Mouse (Mus musculus): ENCODE results near the gene Mgat5. TPM values are rescaled to one million over a fixed set of nuclear protein-coding genes. Genes with fewer than 3 reads are reported as not detected.

The Mgat5 gene
- polyA plus RNA-seq, 1 experiment = 3.6 TPM

DNA sequence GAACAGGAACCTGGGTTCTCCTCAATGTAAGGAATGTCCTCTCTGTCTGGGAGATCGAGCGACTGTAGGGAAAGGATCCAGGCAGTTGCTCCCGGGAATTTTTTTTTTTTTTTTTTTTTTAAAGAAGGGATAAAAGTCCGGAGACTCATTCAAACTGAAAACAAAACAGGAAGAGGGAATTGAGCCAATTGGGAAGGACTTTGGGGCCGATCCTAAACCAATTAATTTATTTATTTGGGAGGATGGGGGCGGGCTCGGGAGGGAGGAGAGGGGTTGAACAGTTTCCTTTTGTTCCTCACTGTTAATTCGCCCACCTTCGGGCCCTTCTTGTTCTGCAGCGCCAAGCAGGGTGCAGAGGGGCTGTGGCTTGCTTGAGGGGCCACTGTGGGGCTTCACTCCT is 278.1 kb downstream of the Mgat5 start:
- no peaks in the 10 kb centered on the region for H3K79me3 ChIP-seq (ENCODE audit: low read depth)
- TF ChIP-seq FOSL1 (IDR thresholded peaks at IDR 0.05; ENCODE audit: insufficient read depth, low read length, poor library complexity, severe bottlenecking) = no peak
- TF ChIP-seq MYOG (IDR thresholded peaks at IDR 0.05; ENCODE audit: control insufficient read depth, extremely low read depth, insufficient read length) = no peak
- TF ChIP-seq USF1 (IDR thresholded peaks at IDR 0.05; ENCODE audit: low read depth) = no peak
- no peak for TF ChIP-seq CEBPB (IDR thresholded peaks at IDR 0.05; ENCODE audit: low read depth)
- no peak for TF ChIP-seq MYOD1 (IDR thresholded peaks at IDR 0.05; ENCODE audit: control insufficient read depth, insufficient read length, low read depth)
- TF ChIP-seq CTCF (IDR thresholded peaks at IDR 0.05; ENCODE audit: control insufficient read depth, insufficient read depth, insufficient read length) = no peak
- TF ChIP-seq MAX (IDR thresholded peaks at IDR 0.05) = no peak
- H3K4me3 ChIP-seq (ENCODE audit: insufficient read depth, poor library complexity, severe bottlenecking) = no peak overlapping the region
- no peak overlapping the region for H3ac ChIP-seq (ENCODE audit: control insufficient read depth, insufficient read length, low read depth)
- H3K79me2 ChIP-seq (ENCODE audit: control insufficient read depth, insufficient read depth) = no peaks in the 10 kb centered on the region
- no peaks in the 10 kb centered on the region for H3K27me3 ChIP-seq (ENCODE audit: control insufficient read depth, insufficient read depth, insufficient read length)
- H3K36me3 ChIP-seq (ENCODE audit: control insufficient read depth, insufficient read depth) = no peaks in the 10 kb centered on the region

DNA sequence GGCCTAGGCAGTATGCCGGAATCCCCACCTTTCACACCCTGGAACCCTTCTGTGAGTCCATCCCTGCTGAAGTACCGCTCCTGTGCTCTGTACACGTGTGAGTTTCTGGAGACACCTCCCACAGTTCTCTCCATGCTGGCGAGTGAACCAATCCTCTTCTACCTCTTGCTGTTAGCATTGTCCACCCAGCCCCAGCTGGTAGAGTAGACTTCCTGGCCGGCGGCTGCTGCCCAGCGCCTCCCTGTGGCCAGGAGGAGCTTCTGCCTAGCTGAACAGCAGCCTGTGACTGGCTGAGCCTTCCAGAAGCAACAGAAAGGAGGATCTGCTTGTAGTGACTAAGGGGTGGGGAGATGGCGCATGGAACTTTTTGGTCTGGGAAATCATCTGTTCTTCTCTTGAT is 279.4 kb downstream of the Mgat5 start:
- Histone ChIP-seq H3K79me3 (ENCODE audit: low read depth) (no peaks in the 10 kb centered on the region), H3K36me3 (ENCODE audit: control insufficient read depth, insufficient read depth) (no peaks in the 10 kb centered on the region), H3K4me3 (ENCODE audit: insufficient read depth, poor library complexity, severe bottlenecking) (no peak overlapping the region), H3K79me2 (ENCODE audit: control insufficient read depth, insufficient read depth) (no peaks in the 10 kb centered on the region), H3K27me3 (ENCODE audit: control insufficient read depth, insufficient read depth, insufficient read length) (no peaks in the 10 kb centered on the region), H3ac (ENCODE audit: control insufficient read depth, insufficient read length, low read depth) (no peak overlapping the region)
- TF ChIP-seq USF1 (IDR thresholded peaks at IDR 0.05; ENCODE audit: low read depth) (no peak), CEBPB (IDR thresholded peaks at IDR 0.05; ENCODE audit: low read depth) (no peak), MYOG (IDR thresholded peaks at IDR 0.05; ENCODE audit: control insufficient read depth, extremely low read depth, insufficient read length) (no peak), FOSL1 (IDR thresholded peaks at IDR 0.05; ENCODE audit: insufficient read depth, low read length, poor library complexity, severe bottlenecking) (no peak), MYOD1 (IDR thresholded peaks at IDR 0.05; ENCODE audit: control insufficient read depth, insufficient read length, low read depth) (no peak), CTCF (IDR thresholded peaks at IDR 0.05; ENCODE audit: control insufficient read depth, insufficient read depth, insufficient read length) (no peak), MAX (IDR thresholded peaks at IDR 0.05) (no peak)

DNA sequence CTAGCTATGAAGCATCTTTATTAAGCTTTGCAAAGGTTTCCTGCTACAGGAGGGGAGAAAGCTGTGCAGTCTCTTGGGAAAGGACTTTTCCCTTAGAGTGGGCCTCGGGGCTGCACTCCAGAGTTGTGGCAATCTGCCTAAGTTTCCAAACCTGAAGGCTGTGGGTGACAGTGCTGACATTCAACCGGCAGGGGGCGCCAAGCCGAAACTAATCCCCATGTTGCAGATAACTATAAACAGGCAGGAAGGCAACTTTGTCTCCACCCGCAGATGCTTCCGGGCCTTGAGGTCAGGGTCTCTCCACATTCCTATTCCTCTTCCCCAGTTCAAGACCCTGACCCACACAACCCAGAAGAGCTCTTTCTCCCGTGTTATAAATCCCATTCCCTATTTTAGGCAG is 280.0 kb downstream of the Mgat5 start:
- no peaks in the 10 kb centered on the region for H3K27me3 ChIP-seq (ENCODE audit: control insufficient read depth, insufficient read depth, insufficient read length)
- no peaks in the 10 kb centered on the region for H3K79me2 ChIP-seq (ENCODE audit: control insufficient read depth, insufficient read depth)
- no peaks in the 10 kb centered on the region for H3K36me3 ChIP-seq (ENCODE audit: control insufficient read depth, insufficient read depth)
- TF ChIP-seq MYOD1 (IDR thresholded peaks at IDR 0.05; ENCODE audit: control insufficient read depth, insufficient read length, low read depth) (no peak), CTCF (IDR thresholded peaks at IDR 0.05; ENCODE audit: control insufficient read depth, insufficient read depth, insufficient read length) (peak; percentile 25)
- no peak overlapping the region for H3ac ChIP-seq (ENCODE audit: control insufficient read depth, insufficient read length, low read depth)
- H3K4me3 ChIP-seq (ENCODE audit: insufficient read depth, poor library complexity, severe bottlenecking) = no peak overlapping the region
- H3K79me3 ChIP-seq (ENCODE audit: low read depth) = no peaks in the 10 kb centered on the region

DNA sequence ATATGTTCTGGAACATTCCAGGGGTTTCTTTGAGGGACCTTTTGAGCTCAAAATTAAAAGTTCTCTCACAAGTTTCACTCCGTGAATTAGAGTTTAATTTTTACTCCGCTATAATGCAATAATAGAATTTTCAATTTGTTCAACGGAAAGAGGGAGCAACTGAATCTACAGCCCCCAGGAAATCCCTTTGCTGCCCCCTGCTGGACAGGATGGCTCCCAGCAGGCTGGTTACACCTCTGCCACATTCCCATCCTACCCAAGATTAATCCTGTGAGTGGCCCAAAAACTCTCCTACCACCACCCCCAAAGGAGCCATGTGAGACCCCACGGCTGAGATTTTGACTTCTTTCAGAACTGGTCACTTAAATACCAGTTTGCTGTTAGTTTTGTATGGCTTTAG is 282.3 kb downstream of the Mgat5 start:
- no peak overlapping the region for H3ac ChIP-seq (ENCODE audit: control insufficient read depth, insufficient read length, low read depth)
- no peaks in the 10 kb centered on the region for H3K36me3 ChIP-seq (ENCODE audit: control insufficient read depth, insufficient read depth)
- H3K79me2 ChIP-seq (ENCODE audit: control insufficient read depth, insufficient read depth) = no peaks in the 10 kb centered on the region
- TF ChIP-seq CTCF (IDR thresholded peaks at IDR 0.05; ENCODE audit: control insufficient read depth, insufficient read depth, insufficient read length) = peak; percentile 16
- no peak for TF ChIP-seq CEBPB (IDR thresholded peaks at IDR 0.05; ENCODE audit: low read depth)
- no peak overlapping the region for H3K4me3 ChIP-seq (ENCODE audit: insufficient read depth, poor library complexity, severe bottlenecking)
- no peaks in the 10 kb centered on the region for H3K79me3 ChIP-seq (ENCODE audit: low read depth)
- no peaks in the 10 kb centered on the region for H3K27me3 ChIP-seq (ENCODE audit: control insufficient read depth, insufficient read depth, insufficient read length)

DNA sequence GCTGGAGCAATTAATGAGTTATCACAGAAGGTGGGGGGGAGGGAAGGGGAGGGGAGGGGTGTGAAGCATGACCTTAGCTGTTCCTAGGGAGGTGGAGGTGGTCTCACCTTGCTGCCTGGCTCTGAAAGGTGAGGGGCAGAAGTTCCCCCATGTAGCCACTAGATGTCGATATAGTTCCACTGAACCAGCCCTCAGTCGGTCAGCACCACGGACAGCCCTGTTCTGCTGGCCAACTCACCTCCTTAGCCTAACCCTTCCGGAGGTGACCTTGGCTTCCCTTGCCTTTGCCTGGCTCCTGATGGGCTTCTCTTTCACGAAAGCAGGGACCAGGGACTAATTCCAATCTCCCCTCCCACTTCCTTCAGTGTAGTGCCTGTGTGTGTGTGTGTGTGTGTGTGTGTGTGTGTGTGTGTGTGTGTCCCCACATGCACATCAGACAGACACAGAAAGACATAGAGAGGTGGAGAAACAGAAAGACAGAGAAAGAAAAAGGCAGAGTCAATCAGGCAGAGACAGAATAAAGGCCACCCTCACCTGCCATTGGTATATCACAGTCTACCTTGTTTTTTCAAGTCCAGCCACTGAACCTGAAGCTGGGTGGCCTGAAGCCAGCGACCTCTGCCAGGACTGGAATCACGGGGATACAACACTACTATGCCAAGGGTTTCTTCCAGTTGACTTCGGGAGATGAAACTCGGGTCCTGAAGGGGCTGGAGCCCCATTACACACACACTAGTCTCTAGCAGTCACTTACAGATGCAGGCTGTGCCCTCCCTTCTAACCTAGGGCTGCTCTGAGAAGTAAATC is 292.1 kb downstream of the Mgat5 start:
- Histone ChIP-seq H3K79me2 (ENCODE audit: control insufficient read depth, insufficient read depth) (no peaks in the 10 kb centered on the region), H3K79me3 (ENCODE audit: low read depth) (no peaks in the 10 kb centered on the region), H3K27me3 (ENCODE audit: control insufficient read depth, insufficient read depth, insufficient read length) (no peaks in the 10 kb centered on the region), H3K4me3 (ENCODE audit: insufficient read depth, poor library complexity, severe bottlenecking) (no peak overlapping the region), H3ac (ENCODE audit: control insufficient read depth, insufficient read length, low read depth) (no peak overlapping the region), H3K36me3 (ENCODE audit: control insufficient read depth, insufficient read depth) (no peaks in the 10 kb centered on the region)
- peak; percentile 17 for TF ChIP-seq CTCF (IDR thresholded peaks at IDR 0.05; ENCODE audit: control insufficient read depth, insufficient read depth, insufficient read length)
- TF ChIP-seq MAX (IDR thresholded peaks at IDR 0.05) = no peak
- TF ChIP-seq USF1 (IDR thresholded peaks at IDR 0.05; ENCODE audit: low read depth) = no peak

DNA sequence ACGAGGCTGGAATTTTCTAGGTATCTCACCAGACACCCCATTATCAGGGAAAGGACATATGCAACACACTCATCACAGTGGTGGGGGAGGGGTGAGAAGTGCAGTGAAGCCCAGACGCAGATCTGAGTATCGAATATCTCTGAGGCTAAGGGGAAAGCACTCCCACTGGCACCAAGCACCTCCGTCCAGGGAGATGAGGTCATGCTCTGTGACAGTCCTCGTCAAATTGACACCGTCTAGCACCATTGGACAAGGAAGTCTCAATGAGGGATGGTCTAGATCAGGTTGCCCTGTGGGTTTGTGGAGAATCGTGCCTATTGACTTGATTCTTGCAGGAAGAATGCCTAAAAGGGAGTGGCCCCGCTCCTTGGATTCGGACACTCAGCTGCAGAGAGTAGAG is 293.9 kb downstream of the Mgat5 start:
- Histone ChIP-seq H3K79me2 (ENCODE audit: control insufficient read depth, insufficient read depth) (no peaks in the 10 kb centered on the region), H3K27me3 (ENCODE audit: control insufficient read depth, insufficient read depth, insufficient read length) (no peaks in the 10 kb centered on the region), H3K36me3 (ENCODE audit: control insufficient read depth, insufficient read depth) (no peaks in the 10 kb centered on the region), H3K79me3 (ENCODE audit: low read depth) (no peaks in the 10 kb centered on the region), H3K4me3 (ENCODE audit: insufficient read depth, poor library complexity, severe bottlenecking) (no peak overlapping the region), H3ac (ENCODE audit: control insufficient read depth, insufficient read length, low read depth) (no peak overlapping the region)
- TF ChIP-seq MYOD1 (IDR thresholded peaks at IDR 0.05; ENCODE audit: control insufficient read depth, insufficient read length, low read depth) = no peak
- no peak for TF ChIP-seq MYOG (IDR thresholded peaks at IDR 0.05; ENCODE audit: control insufficient read depth, extremely low read depth, insufficient read length)
- no peak for TF ChIP-seq MAX (IDR thresholded peaks at IDR 0.05)
- TF ChIP-seq CEBPB (IDR thresholded peaks at IDR 0.05; ENCODE audit: low read depth) = no peak
